Mouse (Mus musculus) stomach, embryonic 14.5 days (tissue): ENCODE measurements around the gene Fbxo33. TPM values are rescaled to one million over a fixed set of nuclear protein-coding genes. Genes with fewer than 3 reads are reported as not detected.

Experiments
- ATAC-seq: fragments of 200-750 bp; cut with Nextera tagmentation; 2 replicates; pipeline ENCODE4 v1.8.0; 2017; ENCODE audit warnings: low read depth, moderate TSS enrichment; ENCODE audit not compliant: insufficient number of reproducible peaks, insufficient read depth, low FRiP score
- H3K27ac ChIP-seq: fragments of 300-500 bp; sonication (generic); 2 replicates; pipeline ENCODE4 v1.5.1; 2014; ENCODE audit warnings: mild to moderate bottlenecking, low read length, moderate library complexity, mixed read lengths
- H3K27me3 ChIP-seq: fragments of 300-500 bp; sonication (generic); 2 replicates; pipeline ENCODE4 v1.6.1; 2014; ENCODE audit warnings: low read length, control low read depth, mixed read lengths; ENCODE audit not compliant: control insufficient read depth, insufficient read depth
- H3K36me3 ChIP-seq: fragments of 300-500 bp; sonication (generic); 2 replicates; pipeline ENCODE4 v1.6.1; 2014; ENCODE audit warnings: mild to moderate bottlenecking, control low read depth, low read length, moderate library complexity, mixed read lengths; ENCODE audit not compliant: control insufficient read depth, insufficient read depth
- H3K4me1 ChIP-seq: fragments of 300-500 bp; sonication (generic); 2 replicates; pipeline ENCODE4 v1.6.1; 2014; ENCODE audit warnings: low read length, control low read depth, mixed read lengths; ENCODE audit not compliant: control insufficient read depth, insufficient read depth
- H3K4me2 ChIP-seq: fragments of 300-500 bp; sonication (generic); replicated peaks from 2 replicates; pipeline ENCODE4 v1.6.1; 2014; ENCODE audit warnings: low read depth, low read length, control low read depth
- H3K4me3 ChIP-seq: fragments of 300-500 bp; sonication (generic); 2 replicates; pipeline ENCODE4 v1.5.1; 2014; ENCODE audit warnings: low read depth, low read length, control low read depth
- H3K9ac ChIP-seq: fragments of 300-500 bp; sonication (generic); replicated peaks from 2 replicates; pipeline ENCODE4 v1.6.1; 2014; ENCODE audit warnings: low read depth, mild to moderate bottlenecking, control low read depth, low read length, moderate library complexity, mixed read lengths
- H3K9me3 ChIP-seq: fragments of 300-500 bp; sonication (generic); 2 replicates; pipeline ENCODE4 v1.6.1; 2016; ENCODE audit warnings: low read depth, low read length, control low read depth; ENCODE audit not compliant: control insufficient read depth
- WGBS: fragments of 180-500 bp; shearing (Covaris S2); extraction: QIAGEN DNeasy Blood & Tissue Kit; methylation state at CpG from one replicate; pipeline ENCODE4 v1.1.7; 2014; 5-methylcytosine and 5-hydroxymethylcytosine counted together
- polyA plus RNA-seq: library from polyadenylated mRNA; unstranded; fragments of >200 nt; fragmentation: Nextera tagmentation; extraction: Ambion mirVana; gene quantifications from 2 replicates; pipeline ENCODE4 v1.2.1, GENCODE M21; 2014

Gene Fbxo33
- polyA plus RNA-seq, 1 experiment from 2014 or later, result 7.4 TPM

- no peak for ATAC-seq
- H3K4me1 ChIP-seq, result no peaks in the 10 kb centered on the region
- H3K27me3 ChIP-seq, result no peaks in the 10 kb centered on the region
- no peaks in the 10 kb centered on the region for H3K9me3 ChIP-seq
- WGBS, result 82% methylated on average over 1 of the region's 1 CpGs
- no peak overlapping the region for H3K27ac ChIP-seq
- peaks cover 13% of the 10 kb centered on the region for H3K36me3 ChIP-seq
- H3K4me2 ChIP-seq, result no peak overlapping the region
- H3K9ac ChIP-seq, result no peak overlapping the region
- no peak overlapping the region for H3K4me3 ChIP-seq
Observed at GRCm38 (mm10) chr12:59207814-59208213, 11.7 kb downstream of the Fbxo33 start.

- Histone ChIP-seq H3K9ac (no peak overlapping the region), H3K4me2 (no peak overlapping the region), H3K27me3 (no peaks in the 10 kb centered on the region), H3K36me3 (peaks cover 13% of the 10 kb centered on the region), H3K9me3 (no peaks in the 10 kb centered on the region), H3K4me1 (no peaks in the 10 kb centered on the region), H3K4me3 (no peak overlapping the region), H3K27ac (no peak overlapping the region)
- 78% methylated on average over 3 of the region's 3 CpGs for WGBS
- no peak for ATAC-seq
Observed at GRCm38 (mm10) chr12:59207000-59207390, 12.5 kb downstream of the Fbxo33 start.

GRCm38 (mm10) chr12:59206208-59206999 is 13.1 kb downstream of the Fbxo33 start:
- H3K36me3 ChIP-seq, result peaks cover 13% of the 10 kb centered on the region
- no peaks in the 10 kb centered on the region for H3K9me3 ChIP-seq
- H3K27ac ChIP-seq, result no peak overlapping the region
- no peak overlapping the region for H3K4me2 ChIP-seq
- H3K4me3 ChIP-seq, result no peak overlapping the region
- no peaks in the 10 kb centered on the region for H3K27me3 ChIP-seq
- 85% methylated on average over 4 of the region's 4 CpGs for WGBS
- H3K4me1 ChIP-seq, result no peaks in the 10 kb centered on the region
- ATAC-seq, result no peak
- H3K9ac ChIP-seq, result no peak overlapping the region

GRCm38 (mm10) chr12:59205571-59205970 is 14.0 kb downstream of the Fbxo33 start:
- ATAC-seq, result no peak
- H3K4me3 ChIP-seq, result no peak overlapping the region
- no peaks in the 10 kb centered on the region for H3K27me3 ChIP-seq
- peaks cover 13% of the 10 kb centered on the region for H3K36me3 ChIP-seq
- no peak overlapping the region for H3K9ac ChIP-seq
- no peak overlapping the region for H3K27ac ChIP-seq
- 90% methylated on average over 6 of the region's 6 CpGs for WGBS
- no peaks in the 10 kb centered on the region for H3K4me1 ChIP-seq
- no peaks in the 10 kb centered on the region for H3K9me3 ChIP-seq
- H3K4me2 ChIP-seq, result no peak overlapping the region

- no peak for ATAC-seq
- no peak overlapping the region for H3K4me2 ChIP-seq
- WGBS, result 93% methylated on average over 2 of the region's 2 CpGs
- H3K9ac ChIP-seq, result no peak overlapping the region
- H3K9me3 ChIP-seq, result no peaks in the 10 kb centered on the region
- H3K27me3 ChIP-seq, result no peaks in the 10 kb centered on the region
- H3K36me3 ChIP-seq, result peaks cover 9% of the 10 kb centered on the region; the same call in 1 of the 2 replicates
- H3K4me3 ChIP-seq, result no peak overlapping the region
- no peaks in the 10 kb centered on the region for H3K4me1 ChIP-seq
- H3K27ac ChIP-seq, result no peak overlapping the region
Observed at GRCm38 (mm10) chr12:59199361-59199760, 20.2 kb downstream of the Fbxo33 start.

- no peaks in the 10 kb centered on the region for H3K27me3 ChIP-seq
- no peak overlapping the region for H3K27ac ChIP-seq
- 60% methylated on average over 4 of the region's 4 CpGs for WGBS
- H3K9me3 ChIP-seq, result no peaks in the 10 kb centered on the region
- H3K4me1 ChIP-seq, result no peaks in the 10 kb centered on the region
- ATAC-seq, result peak; percentile 83; the same call in 1 of the 2 replicates
- H3K4me3 ChIP-seq, result no peak overlapping the region
- no peak overlapping the region for H3K9ac ChIP-seq
- H3K36me3 ChIP-seq, result peaks cover 4% of the 10 kb centered on the region; the same call in 1 of the 2 replicates
- H3K4me2 ChIP-seq, result no peak overlapping the region
Observed at GRCm38 (mm10) chr12:59198750-59199149, 20.8 kb downstream of the Fbxo33 start.

GRCm38 (mm10) chr12:59195941-59196340 is 23.6 kb downstream of the Fbxo33 start:
- Histone ChIP-seq H3K4me1 (no peaks in the 10 kb centered on the region), H3K27me3 (no peaks in the 10 kb centered on the region), H3K36me3 (no peaks in the 10 kb centered on the region), H3K9ac (no peak overlapping the region), H3K4me3 (no peak overlapping the region), H3K4me2 (no peak overlapping the region), H3K27ac (no peak overlapping the region), H3K9me3 (no peaks in the 10 kb centered on the region)
- 80% methylated on average over 4 of the region's 4 CpGs for WGBS
- ATAC-seq, result no peak

GRCm38 (mm10) chr12:59195065-59195464 is 24.5 kb downstream of the Fbxo33 start:
- no peak for ATAC-seq
- Histone ChIP-seq H3K27ac (no peak overlapping the region), H3K9ac (no peak overlapping the region), H3K4me2 (no peak overlapping the region), H3K36me3 (no peaks in the 10 kb centered on the region), H3K4me3 (no peak overlapping the region), H3K9me3 (no peaks in the 10 kb centered on the region), H3K27me3 (no peaks in the 10 kb centered on the region), H3K4me1 (no peaks in the 10 kb centered on the region)
- 75% methylated on average over 4 of the region's 4 CpGs for WGBS
